17 mouse cellular contexts compared by ENCODE assay signal in genomic region chrX:145090964-145091363, GRCm38 (mm10).
"Had no signal": no experiment of that assay in that cellular context is flagged by ENCODE, and none has a peak within 500 bp of the region (broad histone marks: within the 10 kb centered on the region; RNA-seq: fewer than 3 reads in every experiment).

No protein-coding gene starts in this region.

- H3K27ac ChIP-seq: neural tube, embryonic 12.5 days; neural tube, embryonic 13.5 days; neural tube, embryonic 15.5 days; stomach, embryonic 15.5 days; stomach, postnatal 0 days had no signal

- H3K9ac ChIP-seq: neural tube, embryonic 12.5 days; neural tube, embryonic 13.5 days; neural tube, embryonic 15.5 days; stomach, embryonic 15.5 days had no signal

- H3K4me1 ChIP-seq: neural tube, embryonic 12.5 days; neural tube, embryonic 13.5 days; neural tube, embryonic 15.5 days; stomach, embryonic 15.5 days had no signal

- H3K4me2 ChIP-seq: neural tube, embryonic 12.5 days; neural tube, embryonic 13.5 days; neural tube, embryonic 15.5 days; stomach, embryonic 15.5 days had no signal

- H3K27me3 ChIP-seq: neural tube, embryonic 12.5 days; neural tube, embryonic 13.5 days; neural tube, embryonic 15.5 days; stomach, embryonic 15.5 days had no signal

- H3K4me3 ChIP-seq: neural tube, embryonic 12.5 days; neural tube, embryonic 13.5 days; neural tube, embryonic 15.5 days; stomach, embryonic 15.5 days had no signal

- H3K9me3 ChIP-seq: neural tube, embryonic 12.5 days; neural tube, embryonic 13.5 days; neural tube, embryonic 15.5 days; stomach, embryonic 15.5 days had no signal

- H3K36me3 ChIP-seq: neural tube, embryonic 12.5 days; neural tube, embryonic 13.5 days; neural tube, embryonic 15.5 days; stomach, embryonic 15.5 days had no signal

- DNase-seq: retina, postnatal 1 day; right cerebral cortex, adult 18-20 months; right cerebral cortex, postnatal 14 days; right cerebral cortex, postnatal 25 days; right cerebral cortex, postnatal 4 days; spleen, adult 18-20 months; thymus, adult 18-20 months; thymus, adult 2 months; thymus, postnatal 14 days; thymus, postnatal 25 days; thymus, postnatal 36 days; thymus, postnatal 4 days had no signal
